Mouse (Mus musculus) CH12F3 (cell line): ENCODE results near the gene Gm20696.

ENCODE experiments used
- in situ Hi-C: fragments of 300-500 bp; cut with MboI; formaldehyde crosslinking; loops from 2 replicates; pipeline ENCODE4 v1.14.3; 2020; ENCODE audit warnings: low sequenced_read_pairs

The Gm20696 gene

DNA sequence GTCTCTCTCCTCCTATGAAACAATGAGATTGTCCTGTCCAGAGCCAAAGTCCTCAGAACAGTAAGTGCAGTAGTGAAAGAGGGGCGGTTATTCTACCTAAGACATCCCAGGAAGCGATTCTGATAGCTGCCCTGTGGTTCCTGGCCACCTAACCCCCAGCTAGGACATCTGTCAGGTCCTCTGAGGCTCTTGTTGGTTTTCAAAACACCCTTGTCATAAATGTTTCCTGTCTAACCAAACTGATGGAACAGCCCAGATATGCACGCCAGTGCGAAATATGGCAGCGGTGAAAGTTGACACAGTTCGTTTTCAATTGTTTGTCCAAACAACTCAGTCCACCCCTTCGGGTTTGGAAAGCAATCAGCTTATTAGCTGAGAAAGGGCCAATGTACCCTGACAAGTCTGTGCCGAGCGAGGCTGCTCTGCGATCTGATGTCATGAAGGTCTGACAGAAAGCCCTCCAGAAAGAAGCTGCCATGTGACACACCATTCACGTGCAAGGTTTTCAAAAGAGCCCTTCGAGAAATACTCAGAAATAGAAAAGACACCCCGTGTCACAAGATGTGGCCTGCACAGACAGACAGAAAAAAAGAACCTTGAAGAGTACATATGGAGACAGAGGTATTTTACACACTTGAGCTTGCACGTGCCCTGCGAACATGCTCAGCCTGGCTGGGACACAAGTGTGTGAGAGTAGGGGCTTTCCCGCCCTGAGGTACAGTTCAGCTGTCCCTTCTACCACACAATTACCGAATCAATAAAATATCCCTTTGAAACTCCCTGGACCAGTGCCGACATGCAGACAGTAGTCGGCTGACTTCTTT is 291.9 kb downstream of the Gm20696 start:
- in situ Hi-C loops = no loop called here

DNA sequence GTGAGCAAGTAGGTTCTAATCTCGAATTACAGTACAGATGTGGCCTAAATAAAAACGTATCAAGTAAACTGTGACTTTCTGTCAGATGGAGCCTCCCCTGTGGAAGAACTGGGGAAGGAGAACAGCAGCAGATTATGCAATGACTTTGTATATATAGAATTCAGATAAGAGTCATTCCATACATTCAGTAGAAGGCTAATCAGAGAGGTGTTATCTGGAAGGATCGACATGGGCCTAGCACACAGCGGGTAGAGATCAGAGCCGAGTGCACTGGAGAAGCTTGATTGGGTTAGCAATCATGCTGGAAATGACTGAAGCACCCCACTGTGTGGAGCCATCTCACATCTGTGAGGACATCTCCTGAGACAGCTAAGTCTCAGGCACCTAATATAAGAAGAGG is 294.2 kb downstream of the Gm20696 start:
- in situ Hi-C loops = no loop called here

DNA sequence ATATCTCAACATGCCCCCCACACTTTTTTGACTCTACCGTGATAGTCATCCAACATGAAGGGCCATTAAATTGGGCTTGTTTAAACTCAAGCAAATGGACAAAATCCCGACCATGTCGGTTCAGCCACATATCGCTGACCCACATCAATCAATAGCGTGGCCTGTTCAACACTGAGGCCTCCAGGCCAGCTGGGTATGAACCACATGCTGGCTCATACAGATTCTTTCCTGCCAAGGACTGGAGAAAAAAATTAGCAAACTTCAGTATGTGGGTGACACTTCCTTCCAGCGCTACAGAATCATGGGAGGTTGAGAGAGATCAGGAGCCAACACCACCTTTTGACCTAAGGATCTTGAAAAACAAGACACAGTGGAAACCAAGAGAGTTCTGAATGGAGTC is 294.6 kb downstream of the Gm20696 start:
- in situ Hi-C loops = no loop called here

DNA sequence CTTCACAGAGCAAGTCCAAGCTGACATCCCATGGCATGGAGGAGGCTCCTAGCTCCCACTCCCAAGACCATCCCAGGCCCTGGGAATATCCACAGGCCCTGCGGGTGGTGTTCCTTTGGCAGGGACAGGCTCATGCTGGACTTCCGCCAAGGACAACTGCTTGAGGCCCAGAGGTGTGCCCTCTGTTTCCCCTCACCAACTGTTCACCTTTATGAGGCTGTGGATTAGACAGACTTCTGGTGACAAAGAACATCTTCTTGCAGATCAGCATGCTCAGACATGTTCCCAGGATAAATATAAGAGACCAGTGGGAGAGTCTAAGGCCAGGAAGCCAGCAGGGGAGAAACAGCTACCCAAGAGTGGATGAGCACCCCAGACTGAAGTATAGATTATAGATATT is 296.7 kb downstream of the Gm20696 start:
- in situ Hi-C loops = no loop called here

DNA sequence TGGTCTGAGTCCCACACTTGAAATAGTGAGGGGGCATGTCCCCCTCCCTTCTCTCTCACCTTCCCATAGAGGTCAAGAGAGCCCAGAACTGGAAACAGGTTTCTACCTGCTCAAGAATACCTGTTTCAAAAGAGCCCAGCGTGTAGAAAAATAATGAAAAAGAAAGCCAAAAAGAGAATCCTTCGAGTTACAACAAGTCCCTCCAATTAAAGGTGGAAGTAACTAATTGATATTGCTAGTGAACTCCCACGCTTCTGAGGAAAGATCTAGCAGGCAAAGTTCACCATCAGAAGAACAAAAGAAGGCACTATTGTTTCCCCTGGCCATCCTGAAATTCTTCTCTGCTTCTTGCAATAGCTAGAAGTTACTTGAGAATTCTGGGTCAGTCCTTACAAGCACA is 297.4 kb downstream of the Gm20696 start:
- in situ Hi-C loops = no loop called here

DNA sequence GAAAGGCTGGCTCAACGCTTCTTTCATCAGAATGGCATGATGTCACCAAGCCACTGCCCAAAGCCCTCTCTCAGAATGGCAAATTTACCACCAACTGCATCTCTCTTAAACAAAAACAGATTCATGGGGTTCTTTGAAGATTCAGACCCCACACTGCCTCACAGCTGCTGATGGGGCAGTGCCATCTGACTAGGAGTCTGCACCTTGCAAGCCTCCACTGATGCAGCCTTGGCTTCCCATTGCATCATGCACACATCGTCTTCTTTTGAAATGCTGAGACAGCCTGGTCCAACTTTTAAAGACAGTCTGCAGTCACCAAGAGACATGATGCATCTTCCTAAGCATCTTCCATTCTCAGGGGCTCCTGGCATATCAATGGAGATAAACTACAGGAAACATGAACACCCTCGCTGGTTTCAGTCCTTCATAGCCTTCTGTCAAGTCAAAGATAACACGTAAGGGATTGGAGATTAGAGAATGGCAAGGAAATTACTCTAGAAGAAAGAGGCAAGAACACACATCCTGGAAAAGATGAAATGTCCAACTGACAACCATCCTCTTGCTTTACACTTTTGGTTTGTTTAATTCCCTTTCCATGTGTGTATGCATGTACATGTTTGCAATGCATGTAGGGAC is 298.4 kb downstream of the Gm20696 start:
- in situ Hi-C loops = no loop called here

DNA sequence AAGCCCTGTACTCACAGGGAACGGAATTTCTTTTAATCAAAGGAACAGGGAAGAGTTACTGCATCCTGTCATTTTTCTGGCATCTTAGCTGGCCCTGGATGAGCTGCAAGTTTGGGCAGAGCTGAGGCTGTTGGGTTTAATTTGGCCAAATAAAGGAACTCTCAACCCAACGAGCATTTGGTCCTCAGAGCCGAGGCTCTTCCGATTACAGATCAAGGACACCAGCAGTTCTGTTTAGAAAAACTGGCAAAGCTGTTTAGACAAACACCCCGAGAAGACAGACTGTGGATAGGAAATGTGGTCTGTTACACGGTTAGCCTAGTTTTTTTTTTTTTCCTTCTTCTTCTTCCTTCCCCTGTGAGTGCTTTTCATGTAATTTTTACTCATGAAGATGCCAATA is 302.1 kb downstream of the Gm20696 start:
- in situ Hi-C loops = no loop called here

DNA sequence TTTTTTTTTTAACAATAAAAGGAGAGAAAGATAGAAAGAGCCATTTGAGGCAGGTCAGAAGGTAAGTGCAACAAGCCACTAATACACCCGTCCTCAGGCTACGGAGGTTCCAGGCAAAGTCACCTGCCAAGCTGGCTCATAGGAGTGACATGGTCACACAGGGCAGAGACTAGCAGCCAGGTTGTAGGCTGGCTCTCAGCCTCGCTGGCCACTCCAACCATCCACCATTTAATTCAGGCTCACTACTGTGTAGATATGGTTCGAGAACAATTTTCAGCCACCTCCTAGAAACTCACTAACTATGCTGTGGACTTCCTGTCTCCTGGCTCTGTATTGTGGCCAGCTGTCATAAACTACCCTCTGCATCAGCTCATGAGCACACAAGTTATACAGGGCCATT is 306.0 kb downstream of the Gm20696 start:
- in situ Hi-C loops = no loop called here

DNA sequence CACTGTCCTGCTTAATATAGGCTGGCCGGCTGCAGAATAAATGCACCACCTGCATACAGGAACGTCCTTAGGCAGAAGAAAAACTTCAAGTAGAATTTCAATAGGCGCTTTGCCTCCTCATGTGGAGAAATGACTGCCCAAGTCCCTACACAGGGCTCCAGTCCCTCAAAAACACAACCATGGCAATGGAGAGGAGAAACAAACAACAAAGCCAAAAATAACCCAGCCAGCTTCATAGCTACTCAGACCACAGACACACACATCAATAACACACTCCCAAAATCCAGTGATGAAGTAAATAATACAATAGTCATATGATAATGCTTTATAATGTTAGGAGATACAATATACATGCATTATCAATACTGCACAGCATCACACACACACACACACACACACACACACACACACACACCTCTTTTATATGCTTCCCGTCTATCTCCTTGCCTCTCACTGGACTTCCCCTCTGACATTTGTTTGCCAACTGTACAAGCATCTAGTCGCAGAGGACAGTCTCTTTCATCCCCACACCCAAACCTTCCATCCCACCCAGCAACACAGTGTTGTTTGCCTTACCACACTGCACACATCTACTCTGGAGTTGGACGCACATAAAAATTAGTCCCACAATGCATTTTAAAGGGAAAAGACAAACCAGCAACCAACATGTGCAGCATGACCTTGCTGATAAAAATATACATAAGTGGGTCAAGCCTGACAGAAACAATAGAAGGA is 306.7 kb downstream of the Gm20696 start:
- in situ Hi-C loops = no loop called here

DNA sequence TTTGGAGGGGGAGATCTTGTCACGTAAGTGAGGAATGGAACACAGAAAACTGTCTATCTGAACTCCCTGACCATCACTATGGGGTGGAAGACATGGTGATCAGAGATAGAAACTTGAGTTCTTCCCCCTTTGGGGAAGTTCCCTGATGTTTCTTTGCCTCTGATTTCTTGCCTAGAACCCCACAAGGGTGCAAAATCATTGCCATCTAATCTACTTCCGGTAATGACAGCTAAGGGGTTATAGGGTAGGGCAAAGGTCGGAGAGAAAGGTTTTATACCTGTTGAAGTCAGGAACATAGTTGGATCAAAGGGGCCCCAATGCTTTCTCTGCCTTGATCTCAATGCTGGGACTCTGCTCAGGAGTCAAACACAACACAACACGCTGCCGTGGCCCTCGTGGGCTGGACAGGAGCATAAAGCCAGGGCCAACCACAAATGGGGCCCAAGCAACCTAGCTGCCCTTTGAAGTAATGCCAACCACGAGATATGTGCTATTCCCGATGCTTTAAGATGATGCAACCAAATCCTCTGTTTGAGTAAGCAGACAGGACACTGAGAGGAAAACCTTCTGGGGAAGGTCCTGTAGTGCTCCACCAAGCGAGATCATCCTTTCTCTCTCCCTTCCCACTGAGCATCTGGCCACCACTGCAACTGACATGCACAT is 307.4 kb downstream of the Gm20696 start:
- in situ Hi-C loops = no loop called here

DNA sequence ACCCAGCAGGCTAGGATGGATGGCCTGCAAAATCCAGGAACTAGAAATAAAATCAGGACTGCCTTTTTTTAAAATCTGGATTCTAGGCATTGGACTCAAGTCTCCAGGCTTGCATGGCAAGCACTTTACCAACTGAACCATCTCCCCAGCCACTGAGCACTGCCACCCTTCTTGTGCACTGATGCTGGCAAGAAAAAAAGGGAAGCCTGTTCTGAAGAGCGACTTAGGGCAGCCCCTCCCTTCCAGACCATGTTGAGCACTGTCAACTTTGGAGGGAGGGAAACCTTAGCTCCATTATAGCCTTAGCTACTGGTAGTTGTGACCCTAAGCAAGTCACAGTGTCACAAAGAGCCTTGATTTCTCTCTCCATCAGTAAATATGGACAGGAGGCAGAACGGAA is 308.7 kb downstream of the Gm20696 start:
- in situ Hi-C loops = no loop called here

DNA sequence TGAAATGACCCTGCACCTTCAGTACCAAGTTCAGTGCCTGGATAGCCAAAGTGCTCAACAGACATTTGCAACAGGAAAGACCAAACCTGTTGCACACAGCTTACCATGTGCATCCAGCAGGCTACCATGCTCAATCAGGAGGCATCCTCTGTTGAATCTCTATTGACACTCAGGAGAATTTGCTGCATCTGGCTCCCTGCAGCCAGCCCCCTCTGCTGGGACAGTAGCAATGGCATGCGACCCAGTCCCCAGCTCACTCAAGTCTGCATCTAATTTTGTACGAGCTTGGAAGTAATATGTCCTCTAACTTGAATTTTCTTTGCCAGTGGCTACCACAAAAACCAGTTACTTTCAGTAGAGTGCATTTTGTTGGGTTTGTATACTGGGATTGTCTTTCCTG is 312.3 kb downstream of the Gm20696 start:
- in situ Hi-C loops = no loop called here

DNA sequence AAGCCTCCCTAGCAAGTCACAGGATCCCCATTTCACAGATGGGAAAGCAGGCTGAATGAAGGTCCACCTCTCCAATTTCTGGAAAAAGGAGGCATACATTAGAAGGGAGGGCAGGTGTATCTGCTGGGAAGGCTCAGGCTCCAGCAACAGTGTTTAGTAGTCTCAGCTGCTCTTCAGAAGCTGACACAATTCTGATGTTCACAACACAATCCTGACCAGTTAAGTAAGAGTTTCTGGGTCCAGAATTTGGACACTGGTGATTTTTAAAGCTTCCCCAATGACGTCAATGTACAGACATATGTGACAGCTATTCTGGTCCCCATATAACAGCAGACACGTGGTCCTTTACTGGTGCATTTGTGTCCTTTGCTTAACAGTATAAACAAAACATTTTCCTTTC is 313.2 kb downstream of the Gm20696 start:
- in situ Hi-C loops = no loop called here

DNA sequence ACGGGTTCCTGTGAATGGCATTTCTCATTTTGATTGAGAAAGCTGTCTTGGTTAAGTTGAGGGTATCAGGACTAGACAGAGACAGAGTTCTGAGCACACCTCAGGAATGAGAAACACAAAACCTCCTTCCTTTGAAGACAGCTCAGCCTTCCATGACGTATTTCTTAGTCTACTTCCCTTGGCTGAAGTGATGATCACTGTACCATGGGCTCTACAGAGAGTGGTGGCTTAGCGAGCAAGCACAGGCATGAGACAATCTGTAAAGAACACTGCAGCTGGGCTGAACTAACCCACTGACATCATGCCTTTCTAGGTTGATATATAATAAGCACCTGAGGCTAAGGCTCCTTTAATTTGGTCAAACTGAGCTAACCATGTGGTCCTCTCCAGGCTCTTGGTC is 316.0 kb downstream of the Gm20696 start:
- in situ Hi-C loops = no loop called here

DNA sequence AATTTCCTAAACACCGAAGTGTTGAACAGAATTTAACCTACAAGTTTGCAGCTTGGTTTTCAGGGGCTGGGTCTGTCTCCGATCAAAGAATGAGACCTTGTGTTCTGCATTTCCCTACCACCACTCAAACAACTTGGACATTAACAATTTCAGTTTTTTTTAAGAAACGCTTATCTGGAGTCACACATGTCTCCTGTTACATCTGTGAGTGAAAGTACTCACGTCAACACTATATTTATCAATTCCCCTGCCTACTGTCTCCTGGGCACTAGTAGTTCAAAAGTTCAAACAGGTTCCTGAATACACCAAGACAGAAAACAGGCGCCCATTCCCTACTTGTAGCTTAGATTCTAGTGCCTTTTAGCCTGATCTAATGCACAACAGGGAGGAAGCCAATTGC is 316.4 kb downstream of the Gm20696 start:
- in situ Hi-C loops = no loop called here

DNA sequence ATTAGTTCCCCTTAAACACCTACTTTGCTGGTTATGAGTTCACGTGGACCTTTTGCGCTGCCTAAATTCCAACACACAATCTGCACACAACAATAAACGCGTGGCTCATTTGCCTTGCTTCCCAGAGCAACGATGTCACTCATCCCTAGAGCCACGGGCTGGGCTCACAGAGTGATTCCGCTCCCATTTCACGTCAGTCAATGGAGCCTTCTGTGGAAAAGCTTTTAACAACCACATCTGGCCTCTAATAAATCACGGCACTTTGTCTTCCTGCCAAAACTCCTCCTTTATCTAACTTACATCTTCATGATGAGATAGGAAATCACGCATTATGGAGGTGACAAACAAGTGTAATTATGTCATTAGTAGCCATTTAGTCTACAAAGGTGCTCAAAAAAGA is 318.8 kb downstream of the Gm20696 start:
- in situ Hi-C loops = no loop called here

DNA sequence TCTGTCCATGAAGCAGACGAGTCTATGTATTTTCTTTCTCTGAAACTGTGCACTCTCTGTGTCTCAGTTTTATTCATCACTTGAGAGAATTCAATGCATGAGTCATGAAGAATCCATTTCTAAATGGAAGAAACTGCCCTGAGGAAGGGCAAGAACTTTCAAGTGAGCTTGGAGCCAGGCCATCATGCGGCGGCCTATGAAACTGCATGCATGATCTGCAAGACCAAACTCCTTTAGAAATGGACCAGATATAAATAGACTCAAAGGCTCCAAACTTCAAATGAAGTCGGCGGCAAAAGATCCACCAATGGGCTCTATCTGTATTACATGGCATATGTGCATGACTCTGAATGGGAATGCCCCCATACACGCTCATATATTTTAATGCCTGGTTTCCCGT is 321.6 kb downstream of the Gm20696 start:
- in situ Hi-C loops = no loop called here

DNA sequence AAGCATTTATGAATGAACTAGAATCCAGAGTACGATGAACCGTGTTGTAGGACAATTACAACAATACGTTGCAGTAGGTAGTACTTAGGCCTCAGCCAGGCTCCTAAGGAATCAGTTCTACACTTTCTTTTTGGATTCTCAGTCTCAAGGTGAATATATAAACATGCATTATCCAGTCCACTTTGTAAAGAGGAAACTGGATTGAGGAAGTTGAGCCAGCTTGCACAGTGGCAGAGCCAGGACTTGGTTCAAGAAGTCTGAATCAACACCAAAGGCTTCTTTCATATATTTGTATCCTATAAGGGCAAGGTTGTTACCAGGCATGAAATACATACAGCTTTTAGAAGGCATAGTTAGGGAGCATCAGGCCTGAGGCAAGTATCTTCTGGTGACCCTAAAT is 322.2 kb downstream of the Gm20696 start:
- in situ Hi-C loops = no loop called here

DNA sequence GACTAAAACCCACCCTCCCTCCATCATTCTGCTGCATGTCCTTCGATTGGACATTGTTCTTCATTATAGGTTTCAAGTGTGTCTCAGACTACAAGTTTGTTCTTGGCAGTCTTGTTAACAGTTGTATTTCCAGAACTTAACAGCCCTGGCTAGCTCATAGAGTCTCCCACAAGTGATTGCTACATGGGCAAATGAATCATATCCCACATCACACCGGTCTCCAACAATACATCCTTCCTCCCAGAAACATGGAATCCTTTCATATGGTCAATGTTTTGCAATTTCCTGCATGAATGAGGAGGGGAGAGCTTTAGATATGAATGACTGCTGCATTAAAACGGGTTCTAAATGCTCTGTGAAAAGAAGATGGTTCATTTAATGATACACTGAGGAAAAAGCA is 322.8 kb downstream of the Gm20696 start:
- in situ Hi-C loops = no loop called here

DNA sequence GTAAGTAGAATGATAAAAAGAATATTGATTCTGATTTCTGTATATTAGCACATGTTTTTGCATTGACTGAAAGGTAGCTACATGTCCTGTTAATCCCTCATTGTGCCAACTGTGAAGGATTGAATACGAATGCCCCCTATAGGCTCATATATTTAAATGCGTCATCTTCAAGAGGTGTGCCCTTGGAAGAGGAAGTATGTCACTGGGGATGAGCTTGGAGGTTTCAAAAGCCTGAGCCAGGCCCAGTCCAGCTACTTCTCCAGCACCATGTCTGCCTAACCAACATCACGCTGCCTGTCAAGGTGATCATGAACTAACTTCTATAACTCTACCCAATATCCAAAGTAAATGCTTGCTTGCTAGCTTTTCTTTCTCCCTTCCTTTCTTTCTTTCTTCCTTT is 324.2 kb downstream of the Gm20696 start:
- in situ Hi-C loops = no loop called here

DNA sequence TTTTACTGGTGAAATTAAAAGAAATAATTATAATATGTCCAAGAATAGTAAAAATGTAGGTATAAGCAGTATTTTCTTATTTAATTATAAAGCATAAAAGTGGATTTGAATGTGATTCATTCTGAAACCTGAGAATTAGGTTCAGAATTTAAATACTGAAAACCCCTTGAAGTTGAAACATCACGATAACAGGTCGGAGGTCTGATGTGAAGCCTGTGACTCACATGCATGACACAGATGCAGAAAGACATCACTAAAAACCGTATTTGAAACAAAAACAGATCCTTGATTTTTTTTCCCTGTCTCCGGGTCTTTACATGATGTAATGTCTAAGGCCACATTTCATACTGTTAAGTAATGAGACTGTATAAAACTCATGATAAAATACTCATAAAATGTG is 325.7 kb downstream of the Gm20696 start:
- in situ Hi-C loops = no loop called here
